Mouse (Mus musculus) heart, adult 2 months (tissue): ENCODE measurements at regions not wholly inside any gene's neighbourhood (a gene's known extent, or its start where the extent isn't known, plus 50 kb on each side); places are given as distances from the start of the nearest gene placed in this dataset.

Experiments
- CTCF ChIP-seq: fragments of 200-600 bp; IDR thresholded peaks from 2 replicates; pipeline ENCODE4 v1.8.1; 2022; ENCODE audit warnings: antibody characterized with exemption, mild to moderate bottlenecking, moderate library complexity
- EP300 ChIP-seq: fragments of 200-500 bp; IDR thresholded peaks from 2 replicates; pipeline ENCODE4 v1.6.1; 2011; ENCODE audit warnings: low read depth, low read length, control low read depth; ENCODE audit not compliant: insufficient read depth

DNA sequence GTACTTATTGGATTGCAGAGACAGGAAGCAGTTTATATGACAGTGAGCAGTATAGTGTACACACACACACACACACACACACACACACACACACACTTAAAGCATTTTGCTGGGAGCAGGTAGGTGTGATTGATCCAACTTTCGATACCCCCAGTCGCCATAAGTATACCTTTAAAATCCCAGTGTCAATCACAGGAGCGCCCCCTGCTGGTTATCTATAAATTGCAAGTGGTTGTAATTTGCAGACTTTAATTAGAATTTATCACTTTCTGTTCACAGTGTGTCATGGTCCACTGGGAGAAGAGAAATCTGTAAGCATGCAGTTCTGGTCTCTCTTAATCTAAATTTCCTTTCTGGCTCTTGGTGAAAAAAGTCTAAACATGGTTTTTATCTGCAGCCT lies 89.4 kb downstream of the Smgc start:
- TF ChIP-seq CTCF = peak; percentile 42
- no peak for TF ChIP-seq EP300
